Mouse (Mus musculus): ENCODE measurements around the gene Tsx. TPM values are rescaled to one million over a fixed set of nuclear protein-coding genes. Genes with fewer than 3 reads are reported as not detected.

Gene Tsx
- not detected for total RNA-seq (2023)

DNA sequence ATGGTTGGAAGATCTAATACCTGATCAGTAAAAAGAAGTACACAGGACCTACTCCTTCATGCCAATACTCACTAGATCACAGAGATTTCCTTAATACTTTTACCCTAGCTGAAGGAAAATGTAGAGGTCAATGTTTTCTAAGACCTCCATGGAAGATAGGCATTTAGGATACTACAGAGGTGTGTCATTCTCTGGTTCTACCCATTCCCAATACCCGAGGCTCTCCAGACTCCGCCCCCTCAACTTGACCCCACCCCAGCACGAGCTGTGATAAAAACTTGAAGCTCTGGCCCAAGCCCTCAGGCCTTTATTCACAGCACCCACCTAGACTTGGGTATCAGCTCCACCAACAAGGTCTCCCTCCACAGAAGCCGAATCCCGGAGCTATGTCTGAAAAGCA, at the start of gene Tsx:
TSS of gene Tsx (plus strand) at position 301 of the 400 bp plus-strand sequence.

DNA sequence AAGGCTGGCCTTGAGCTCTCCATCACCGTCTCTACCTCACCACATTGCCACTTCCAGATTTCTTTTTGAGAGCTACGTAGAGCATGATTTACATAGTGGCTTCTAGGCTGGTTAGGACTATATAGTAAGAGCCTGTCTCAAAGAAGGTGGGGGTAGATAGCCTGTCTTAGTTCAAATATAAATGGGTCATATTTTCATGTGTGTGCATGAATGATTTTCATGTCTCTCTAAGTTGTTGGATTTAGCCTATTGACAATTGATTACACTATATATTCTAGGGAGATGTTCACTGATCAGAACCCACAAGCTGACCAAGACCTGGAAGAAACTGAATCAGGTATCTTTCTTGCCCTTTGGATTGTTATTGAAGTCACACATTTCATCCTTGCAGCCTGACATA, 7.4 kb downstream of the Tsx start, which contains the start of gene Gm26992:
TSS of gene Gm26992 (plus strand) at position 301 of the 400 bp plus-strand sequence.

Other genes with a start within 250 kb of the Tsx start
- not detected for gene Nap1l2, start 227.8 kb upstream of the Tsx start, total RNA-seq (2023)
- gene Cdx4, start 93.1 kb upstream of the Tsx start, total RNA-seq (2023) = not detected
- gene Chic1, start 58.0 kb upstream of the Tsx start, total RNA-seq (2023) = 2.1 TPM
- gene Gm26992, start 7.5 kb downstream of the Tsx start, total RNA-seq (2023) = not detected
- gene Zcchc13, start 216.1 kb downstream of the Tsx start, total RNA-seq (2023) = not detected

Measured in CD4-positive naive resting alpha-beta T cell, adult 76 days (primary cell).